Mouse (Mus musculus) urinary bladder, postnatal 14 days (tissue): ENCODE results near the gene Kcnk4.

Experiments
- DNase-seq: peaks from one replicate; pipeline ENCODE4 v3.0.0; 2021; ENCODE audit warnings: low spot score

Kcnk4 gene

DNA sequence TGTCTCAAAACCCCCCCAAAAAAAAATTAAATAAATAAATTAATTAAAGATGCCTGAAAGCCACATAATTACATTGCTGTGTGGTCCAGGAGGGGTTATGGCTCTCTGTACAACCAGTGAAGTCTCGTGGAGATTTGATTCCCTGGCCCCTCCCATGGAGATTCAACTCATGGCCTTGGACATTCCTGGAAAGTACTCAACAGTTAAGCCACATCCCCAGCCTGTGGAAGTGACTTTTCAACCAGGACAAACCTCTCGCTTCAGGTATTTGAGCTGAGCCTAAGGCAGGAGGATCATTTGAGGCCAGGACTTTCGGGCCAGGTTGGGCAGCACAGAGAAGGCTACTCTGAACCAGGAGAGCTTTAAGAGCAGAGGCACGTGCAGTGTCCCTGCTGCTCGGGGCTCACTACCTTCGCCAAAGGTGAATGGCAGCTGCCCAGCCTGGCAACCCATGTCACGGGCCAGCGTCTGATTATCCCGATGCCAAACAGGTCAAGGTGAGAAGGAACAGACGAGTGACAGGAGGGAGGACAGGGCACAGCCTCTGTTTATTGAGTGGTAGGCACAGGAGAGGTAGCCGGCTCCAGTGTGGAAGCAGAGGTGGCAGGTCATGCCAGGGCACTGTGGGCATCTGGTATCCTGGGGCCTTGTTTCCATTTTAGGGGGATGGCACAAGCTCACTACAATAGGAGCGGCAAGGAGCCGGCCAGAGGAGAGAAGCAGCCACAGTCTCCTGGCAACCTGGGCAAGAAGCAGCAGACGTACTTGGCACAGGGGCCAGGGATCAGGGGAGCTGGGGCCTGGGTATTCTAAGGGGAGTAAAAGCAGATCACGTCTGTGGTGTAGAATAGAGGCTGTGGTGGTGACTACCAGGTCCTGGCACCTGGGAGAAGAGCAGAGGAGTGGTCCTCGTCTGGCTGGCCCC lies 3.5 kb upstream of the Kcnk4 start:
- DNase-seq, result no peak

- DNase-seq, result no peak
Observed at GRCm38 (mm10) chr19:6936299-6936698, 2.0 kb upstream of the Kcnk4 start.

DNA sequence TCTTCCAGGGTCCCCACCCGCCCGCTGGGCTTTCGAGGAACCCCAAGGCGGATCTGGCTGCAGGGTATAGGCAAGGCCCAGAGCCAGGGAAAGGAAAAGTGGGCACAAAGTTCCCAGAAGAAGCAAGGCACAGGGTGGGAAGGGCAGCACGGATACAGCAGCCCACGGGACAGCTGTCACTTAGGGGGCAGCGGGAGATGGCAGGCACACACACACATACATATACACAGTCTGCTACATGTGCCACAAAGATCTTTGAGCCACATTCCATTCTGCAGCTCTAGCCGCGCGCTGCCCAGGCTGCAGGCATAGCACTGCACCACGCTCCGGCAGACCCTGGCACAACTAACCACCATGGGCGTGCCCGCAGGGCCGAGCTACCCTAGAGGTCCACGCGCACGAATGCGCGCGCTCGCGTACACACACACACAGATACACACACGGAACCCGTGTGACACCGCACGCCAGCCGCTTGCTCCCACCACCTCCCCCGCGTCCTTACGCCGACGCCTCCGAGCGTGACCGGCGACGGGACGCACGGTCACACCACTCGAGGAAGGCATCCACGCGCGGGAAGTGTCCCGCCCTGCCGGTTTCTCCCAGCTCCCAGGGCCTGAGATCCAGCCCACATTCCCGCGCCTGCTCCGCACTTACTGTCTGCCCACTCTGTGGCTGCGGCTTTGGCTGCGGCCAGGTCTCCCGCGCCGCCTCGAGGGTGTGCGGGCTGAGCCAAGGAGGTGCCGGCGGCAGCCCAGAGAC lies 700 bp downstream of the Kcnk4 start:
- peak; percentile 50 for DNase-seq

DNA sequence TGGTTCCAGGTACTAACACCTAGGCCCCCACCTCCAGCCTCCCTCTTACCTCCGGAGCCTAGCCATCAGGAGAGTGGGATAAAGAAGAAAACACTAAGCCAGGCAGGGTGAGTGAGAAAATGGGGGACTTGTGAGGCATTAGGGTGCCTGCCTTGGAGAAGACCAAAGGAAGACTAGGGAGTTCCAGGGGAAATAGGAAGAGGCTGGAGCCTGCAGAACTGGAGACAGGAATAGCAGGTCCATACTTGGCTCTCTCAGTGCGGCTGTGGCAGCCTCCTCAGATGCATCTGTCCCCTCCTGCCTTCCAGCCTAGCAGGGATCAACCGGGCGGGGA lies 1.2 kb downstream of the Kcnk4 start:
- no peak for DNase-seq

GRCm38 (mm10) chr19:6932018-6932417 lies 2.3 kb downstream of the Kcnk4 start:
- no peak for DNase-seq

DNA sequence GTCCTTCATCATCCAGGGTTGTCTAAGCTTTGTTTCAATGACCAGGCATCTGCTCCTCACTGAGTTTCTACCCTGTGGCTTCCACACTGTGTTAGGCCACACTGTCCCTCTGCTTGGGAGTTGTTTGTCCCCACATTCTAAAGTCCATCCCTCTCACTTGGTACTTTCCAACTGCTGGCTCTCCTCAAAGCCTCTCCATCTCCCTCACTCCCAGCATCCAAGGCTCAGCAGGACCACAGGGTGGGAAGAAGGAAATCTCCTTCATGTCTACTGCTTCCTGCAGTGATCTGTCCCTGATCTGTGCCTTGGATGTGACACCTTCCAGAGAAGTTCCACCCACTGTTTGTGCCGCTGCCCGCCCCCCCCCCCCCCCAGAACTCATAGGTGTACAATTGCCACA lies 3.3 kb downstream of the Kcnk4 start:
- DNase-seq, result no peak

- no peak for DNase-seq
Observed at GRCm38 (mm10) chr19:6928080-6928479, 6.2 kb downstream of the Kcnk4 start.

GRCm38 (mm10) chr19:6926559-6927255 lies 7.6 kb downstream of the Kcnk4 start:
- DNase-seq, result peak; percentile 75

- DNase-seq, result no peak
Observed at GRCm38 (mm10) chr19:6925611-6926329, 8.5 kb downstream of the Kcnk4 start.

DNA sequence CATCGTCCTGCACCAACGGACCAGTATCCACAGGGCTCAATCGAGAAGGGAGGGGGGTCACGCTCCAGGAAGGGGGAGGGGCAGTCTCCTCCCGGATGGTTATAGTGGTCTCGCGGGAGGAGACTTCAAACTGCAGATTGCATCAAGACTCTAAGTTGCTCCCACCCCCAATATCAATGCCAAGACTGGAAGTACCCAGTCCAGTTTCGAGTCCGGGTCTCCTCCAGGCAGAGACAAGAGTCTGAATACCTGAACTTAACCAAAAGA lies 9.1 kb downstream of the Kcnk4 start, which contains the start of gene Catsperz:
Gene Catsperz, minus strand, starts transcription at position 74 of the 267 bp plus-strand sequence.
- DNase-seq, result no peak

DNA sequence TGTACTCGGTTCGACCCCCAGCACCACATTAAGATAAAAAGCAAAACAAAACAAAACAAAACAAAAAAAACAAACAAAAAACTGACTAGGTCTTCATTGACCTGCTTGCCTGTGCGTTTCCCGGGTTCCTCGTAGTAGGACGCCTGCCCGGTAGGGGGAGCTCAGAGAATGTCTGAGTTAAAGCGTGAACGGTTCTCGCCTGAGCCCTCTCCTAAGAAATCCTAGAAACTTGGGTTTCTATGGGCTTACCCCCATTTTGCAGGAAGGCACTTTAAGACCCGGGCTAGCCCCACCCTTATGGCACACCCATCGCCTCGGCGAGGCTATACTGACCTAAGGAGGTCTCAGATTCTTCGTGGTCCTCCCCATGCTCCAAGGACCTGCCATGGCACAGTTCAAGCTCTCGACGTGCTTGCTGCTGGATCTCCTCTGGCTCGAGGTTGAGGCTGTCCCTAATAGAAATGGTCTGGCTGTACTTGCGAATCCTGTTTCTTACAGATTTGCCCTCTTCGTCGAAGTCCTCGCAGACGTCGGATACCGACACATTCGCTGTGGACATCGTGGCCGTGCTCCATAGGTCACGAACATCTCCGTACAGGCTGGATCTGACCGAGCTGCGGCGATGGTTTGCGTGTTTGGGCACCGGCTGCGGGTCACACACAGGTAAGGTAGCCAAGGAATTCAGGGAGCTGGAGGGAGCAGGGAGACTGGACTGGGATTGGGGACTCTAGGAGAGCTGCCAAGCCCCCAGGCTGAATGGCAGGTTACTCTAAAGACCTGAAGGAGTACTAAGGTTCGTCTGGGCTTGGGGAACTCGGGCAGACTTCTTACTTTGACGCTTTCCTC lies 9.6 kb downstream of the Kcnk4 start:
- peak; percentile 91 for DNase-seq

DNA sequence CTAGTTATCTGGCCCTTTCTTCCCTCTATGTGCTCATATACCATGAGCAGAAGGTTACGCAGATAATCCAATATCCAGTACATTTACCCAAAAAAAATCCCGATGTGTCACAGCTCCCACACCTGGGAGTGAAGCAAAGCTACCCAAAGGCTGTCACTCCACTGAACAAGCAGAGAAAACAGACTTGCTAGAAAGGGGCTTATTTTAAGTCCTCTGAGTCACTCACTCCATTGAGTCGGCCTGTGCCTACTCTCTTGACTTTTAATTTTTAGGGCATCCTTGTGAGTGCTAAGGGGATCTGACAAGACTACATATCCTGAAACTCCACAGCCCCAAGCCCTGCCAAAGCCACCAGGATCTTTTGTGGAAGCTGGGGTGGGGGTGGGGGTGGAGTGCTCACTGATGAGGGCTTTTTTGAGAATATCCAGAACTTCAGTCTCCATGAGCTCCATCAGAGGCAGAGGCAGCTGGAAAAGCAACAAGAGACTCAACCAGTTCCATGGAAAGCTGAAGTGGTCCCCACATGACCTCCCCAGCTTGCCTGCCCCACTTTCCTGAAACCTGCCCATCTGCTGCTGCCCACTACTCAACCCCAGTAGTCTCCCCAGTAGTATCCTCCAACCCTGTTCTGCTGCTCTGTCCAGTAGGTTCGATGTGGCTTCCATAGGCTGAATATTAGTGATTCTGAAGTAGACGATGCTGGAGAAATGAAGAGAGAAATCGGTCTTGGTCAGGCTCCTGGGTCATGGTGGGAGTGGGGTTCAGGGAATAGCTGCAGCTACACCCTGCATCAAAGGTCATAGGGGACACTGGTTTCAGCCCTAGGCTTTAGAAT lies 11.2 kb downstream of the Kcnk4 start:
- no peak for DNase-seq

DNA sequence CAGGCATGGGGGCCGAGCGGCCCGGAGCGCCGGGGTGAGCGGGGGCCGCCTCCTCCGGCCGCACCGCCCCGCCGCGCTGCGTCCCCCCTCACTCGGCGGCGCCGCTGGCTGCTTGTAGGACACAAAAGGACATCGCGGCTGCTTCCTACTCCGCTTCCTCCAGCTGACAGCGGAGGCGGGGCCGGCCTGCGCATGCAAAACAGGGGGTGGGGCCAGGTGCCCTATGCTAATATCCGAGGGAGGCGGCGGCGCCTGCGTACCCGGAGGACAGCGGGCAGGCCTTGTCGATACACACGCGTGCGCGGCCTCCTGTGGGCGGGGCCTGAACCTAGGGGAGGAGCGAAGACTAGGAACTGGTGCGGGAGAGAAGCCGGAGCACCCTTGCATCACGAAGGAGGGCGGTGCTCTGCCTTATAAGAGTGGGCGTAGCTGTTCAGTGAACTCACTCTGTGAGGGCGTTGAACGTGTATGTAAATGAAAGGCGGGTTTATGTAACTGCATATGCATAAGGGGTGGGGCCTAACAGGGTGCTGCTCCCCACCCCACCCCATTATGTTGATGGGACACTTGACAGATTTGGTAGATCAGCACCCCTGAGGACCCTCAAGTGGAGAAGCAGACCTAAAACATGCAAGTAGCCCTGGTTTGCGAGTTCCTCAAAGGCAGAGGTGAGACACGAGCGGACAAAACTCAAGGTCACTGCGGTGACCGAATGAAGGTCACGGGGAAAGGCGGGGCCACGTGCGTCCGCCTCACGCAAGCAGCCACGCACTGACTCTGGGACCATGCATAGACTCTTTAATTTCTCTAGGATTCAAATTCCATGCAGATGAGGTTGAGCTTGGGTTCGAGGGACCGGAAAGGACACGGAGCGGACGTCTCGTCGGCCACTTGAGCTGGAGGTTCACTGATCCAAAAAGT lies 12.4 kb downstream of the Kcnk4 start, which contains the start of gene Esrra:
Gene Esrra, minus strand, starts transcription at position 167 of the 921 bp plus-strand sequence.
- DNase-seq, result peak; percentile 100

GRCm38 (mm10) chr19:6920741-6921636 lies 13.3 kb downstream of the Kcnk4 start:
- peak; percentile 61 for DNase-seq

DNA sequence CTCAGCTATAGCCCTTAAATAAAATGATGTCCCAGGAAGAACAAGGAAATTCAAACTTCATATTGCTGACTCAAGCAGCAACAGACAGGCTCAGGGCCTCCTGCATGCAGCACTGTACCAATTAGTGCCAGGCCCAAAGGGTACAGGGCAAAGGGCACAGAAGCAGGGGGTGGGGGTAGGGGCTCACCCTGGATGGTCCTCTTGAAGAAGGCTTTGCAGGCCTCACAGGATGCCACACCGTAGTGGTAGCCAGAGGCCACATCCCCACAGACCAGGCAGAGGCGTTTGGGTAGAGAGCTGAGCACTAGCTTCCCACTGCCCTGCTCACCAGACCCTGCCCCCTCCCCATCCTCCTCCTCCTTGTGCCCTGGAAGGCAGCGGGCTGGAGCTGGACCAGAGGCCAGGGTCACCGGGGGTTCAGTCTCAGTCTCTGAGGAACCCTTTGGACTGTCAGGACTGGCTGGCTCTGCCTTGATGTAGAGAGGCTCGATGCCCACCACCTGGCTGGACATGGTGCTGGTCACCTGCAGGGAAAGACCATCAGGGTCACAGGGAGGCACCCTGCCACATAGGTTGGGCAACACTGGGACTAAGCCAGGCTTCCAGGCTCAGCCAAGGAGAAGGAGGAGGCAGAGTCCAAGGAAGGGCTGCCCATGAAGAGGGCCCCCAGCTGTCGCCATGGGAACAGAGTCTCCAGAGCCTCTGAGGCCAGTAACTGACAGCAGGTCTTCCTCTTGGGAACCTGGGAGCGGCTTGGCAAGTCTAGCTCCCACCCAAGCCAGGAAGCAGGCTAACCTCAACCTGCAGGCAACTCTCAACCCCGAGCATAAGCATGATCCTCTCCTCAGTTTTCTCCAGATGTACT lies 14.2 kb downstream of the Kcnk4 start:
- DNase-seq, result no peak

GRCm38 (mm10) chr19:6919431-6919830 lies 14.9 kb downstream of the Kcnk4 start:
- DNase-seq, result no peak

DNA sequence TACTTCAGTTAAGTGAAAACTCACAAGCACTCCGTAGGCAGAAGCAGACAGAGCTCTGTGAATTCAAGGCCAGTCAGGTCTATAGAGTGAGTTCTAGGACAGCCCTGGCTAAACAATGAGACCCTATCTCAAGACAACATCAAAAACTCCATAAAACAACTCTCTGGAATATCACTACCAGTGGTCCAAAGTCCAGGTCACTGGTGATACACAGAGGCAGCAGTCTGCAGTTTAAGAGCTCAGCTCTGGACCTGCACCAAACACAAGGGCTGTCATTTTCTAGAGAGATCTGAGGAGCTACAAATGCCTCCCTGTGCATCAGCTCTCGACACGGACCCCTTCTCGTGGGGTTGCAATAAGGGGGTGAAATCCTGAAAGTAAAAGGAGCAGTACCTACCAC lies 16.0 kb downstream of the Kcnk4 start:
- DNase-seq, result no peak
